Mouse (Mus musculus) 416B (cell line): ENCODE data around the gene Ugp2.

Experiments used
- DNase-seq: peaks from one replicate; pipeline ENCODE4 v3.0.0; 2011; ENCODE audit warnings: low read depth

Ugp2 gene

DNA sequence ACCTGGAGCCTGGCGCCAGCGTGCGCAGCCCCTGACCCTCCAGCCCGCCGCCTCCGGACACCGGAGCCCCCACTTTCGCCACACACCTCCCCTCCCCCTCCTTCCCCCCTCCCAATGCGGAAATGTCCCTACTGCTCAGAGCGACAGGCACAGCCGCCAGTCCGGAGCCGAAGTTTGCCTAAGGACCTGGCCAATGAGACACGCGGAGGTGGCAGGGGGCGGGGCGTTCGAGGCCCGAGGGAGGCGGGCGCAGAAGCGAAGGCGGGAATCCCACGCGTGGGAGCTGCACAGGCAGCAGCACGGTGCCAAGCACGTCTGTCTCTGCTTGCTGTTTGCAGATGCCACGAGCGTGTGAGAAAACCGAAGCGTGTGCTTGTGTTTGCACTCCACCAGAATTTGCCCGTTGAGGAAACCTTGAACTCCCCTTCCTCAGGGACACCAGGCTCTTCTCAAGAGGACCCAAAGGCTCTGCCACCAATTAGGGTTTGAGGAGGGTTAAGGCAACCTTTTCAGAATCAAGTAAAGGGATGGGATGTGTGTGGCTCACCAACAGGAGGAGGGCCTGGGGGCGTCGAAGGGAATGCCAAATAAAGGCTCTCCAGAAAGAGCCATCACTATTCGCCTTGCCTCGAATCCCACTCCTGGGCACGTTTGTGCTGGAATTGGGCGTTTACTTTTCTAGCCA, at the start of gene Ugp2:
Gene Ugp2, minus strand, starts transcription at position 80 of the 685 bp plus-strand sequence.
- DNase-seq: peak; percentile 97

DNA sequence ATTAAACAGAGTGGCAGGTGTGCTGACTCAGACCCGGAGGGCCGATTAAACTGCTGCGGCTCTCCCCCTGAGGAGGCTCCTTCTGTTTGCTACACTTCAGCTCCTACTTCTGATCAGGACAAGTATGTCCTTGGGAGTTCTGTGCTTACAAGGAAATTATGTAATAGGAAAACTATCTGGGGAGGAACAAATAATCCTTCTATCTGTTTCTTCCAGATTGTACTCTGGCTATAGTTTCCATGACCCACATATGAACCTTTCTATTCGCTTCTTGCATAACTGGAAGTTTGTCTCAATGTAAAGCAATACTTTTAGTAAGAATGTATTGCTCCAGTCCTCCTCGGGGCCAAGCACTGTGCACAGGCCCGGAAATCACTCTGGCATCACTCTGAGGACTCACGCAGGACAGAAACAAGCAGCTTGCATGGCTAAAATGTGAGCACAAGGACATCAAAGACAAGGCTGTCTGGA, 43.9 kb upstream of the Ugp2 start:
- DNase-seq: no peak

DNA sequence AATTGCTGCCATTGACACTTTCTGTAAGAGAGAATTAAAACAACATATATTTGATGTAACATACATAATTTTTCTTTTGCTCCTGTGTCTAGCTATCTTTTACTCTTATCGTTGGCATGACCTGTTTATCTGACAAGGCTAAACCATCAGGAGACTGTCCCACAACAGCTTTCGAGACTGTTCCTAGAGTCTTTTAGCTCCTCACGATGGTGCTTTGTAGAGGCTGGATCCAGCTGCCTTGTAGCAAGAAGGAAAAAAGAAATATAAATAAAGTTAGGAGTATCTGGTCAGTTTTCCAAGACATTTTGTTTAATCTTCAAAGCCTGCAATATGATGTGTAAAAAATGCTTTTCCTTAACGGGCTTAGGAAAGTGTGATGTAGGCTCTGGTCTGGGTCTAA, 35.7 kb upstream of the Ugp2 start:
- no peak for DNase-seq

DNA sequence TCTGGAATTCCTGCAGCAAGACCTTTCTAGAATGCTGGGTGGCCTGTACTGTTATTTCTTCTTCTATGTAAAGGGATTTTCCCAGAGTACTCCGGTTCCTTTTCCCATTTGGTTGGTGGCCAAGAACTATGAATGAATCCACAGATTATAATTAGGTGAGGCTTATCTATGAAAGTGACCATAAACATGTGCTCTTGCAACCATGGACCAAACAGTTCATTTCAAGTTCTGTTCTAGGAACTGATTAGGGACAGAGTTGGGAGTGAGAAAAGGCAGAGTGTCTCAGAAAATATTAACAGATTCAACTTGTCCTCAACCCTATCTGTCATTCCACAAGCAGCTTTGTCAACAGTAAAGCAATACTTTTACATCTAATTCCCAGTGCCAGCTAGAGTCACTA, 35.1 kb upstream of the Ugp2 start:
- no peak for DNase-seq

DNA sequence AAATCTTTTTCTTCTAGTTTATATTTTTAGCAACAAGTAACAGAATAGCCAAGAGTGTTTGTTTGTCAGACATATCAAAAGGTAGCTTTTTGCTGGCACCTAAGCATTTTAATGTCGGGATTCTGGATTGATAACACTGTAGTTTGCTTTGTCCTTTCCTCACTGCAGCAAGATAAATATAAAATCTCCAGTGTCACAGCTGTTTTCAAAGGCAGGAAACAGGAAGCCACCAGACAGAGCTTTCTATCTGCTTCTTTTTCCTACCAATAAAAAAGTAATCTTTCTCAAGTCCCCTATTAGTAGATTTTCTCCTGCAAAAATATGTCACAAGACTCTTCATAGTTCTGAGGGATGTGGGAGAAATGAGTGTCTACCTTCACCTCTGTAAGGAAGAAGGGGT, 32.9 kb upstream of the Ugp2 start:
- peak; percentile 52 for DNase-seq

DNA sequence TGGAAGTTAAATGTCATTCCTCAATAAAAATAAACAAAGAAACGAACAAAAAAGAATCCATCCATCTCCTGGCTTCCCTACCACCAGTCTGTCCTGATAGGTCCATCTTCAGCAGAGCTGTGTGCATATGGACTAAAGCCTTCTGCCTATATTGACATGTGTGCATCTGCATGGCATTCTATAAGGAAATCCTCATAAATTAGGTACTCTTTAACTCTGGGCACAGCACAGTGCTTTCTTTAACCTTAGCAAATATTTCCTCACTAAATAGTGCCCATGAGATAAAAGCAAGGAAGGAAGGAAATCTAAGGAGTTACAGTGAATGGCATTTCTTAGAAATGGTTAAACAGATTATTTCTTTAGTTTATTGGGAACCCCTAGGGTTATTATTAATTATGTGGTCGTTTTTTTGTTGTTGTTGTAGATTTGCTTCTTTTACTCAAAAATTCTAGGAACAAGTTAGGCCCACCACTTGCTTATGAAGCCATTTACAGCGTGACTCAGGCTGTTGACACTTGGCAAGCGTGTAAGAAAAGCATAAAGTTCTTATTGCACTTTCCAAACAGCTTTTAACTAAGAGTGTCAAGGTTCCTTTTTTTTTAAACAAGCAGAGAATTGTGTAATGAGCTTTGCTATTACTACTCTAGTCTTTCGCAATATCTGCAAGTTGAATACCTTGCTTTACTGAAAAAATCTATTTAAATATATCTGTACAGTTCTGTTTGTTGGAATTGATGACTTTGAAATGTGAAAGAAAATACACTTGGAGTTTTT, 31.7 kb upstream of the Ugp2 start:
- peak; percentile 78 for DNase-seq

DNA sequence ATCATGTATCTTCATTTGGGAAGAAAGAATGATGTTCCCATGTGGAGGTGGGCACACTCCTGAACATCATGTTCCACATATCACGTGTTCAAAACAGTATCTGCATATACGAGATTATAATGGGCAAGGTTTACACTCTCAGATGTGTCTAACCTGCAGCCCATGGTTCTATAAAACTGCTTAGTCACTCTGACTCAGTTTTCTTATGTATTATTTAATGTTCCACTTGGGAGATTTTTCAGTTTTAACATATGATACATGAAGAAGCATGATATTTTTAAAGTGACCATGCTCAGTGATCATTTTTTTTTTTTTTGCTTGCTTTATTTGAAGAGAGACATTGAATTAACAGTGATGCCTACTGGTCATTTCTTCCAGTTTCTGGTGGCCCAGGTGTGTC, 30.2 kb upstream of the Ugp2 start:
- DNase-seq: peak; percentile 9

DNA sequence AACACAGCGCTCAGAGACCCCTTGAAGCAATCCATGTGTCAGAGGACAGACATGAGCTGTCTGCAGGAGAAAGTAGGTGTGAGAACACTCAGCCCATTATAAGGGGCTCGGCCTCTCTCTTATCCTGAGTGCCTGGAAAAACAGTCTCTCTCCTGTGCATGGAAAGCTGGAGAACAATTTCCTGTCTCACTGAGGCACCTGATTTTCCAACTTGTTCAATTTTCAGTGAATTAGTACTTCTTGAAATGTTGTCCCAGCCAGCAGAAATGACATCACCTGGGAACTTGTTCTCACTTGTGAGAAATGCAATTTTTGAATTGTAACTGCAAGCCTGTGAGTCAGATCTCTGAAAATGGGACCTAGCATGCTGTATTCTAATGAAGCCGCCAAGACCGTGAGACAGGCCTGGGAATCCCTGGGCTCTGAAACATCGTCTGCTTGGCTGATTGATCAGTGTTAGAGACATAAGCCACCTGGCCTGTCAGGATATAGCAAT, 28.2 kb upstream of the Ugp2 start:
- DNase-seq: no peak

DNA sequence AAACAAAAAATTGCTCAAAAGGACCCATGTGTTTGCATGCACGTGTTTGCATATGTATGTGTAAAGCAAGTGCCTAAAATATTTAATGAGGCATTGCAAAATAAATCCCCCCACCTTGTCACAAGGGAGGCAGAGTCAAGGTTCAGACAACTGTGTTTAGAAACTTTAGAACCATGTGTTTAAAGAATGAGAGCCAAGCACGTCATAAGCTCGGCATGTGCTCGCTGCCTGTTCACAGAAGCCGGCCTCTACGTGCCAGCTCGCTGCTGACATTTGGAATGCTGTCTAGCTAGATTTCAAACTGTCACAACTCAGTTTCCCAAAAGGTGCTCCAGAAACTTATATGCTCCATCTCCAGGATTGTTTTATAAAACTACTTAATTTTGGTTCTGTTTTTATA, 27.5 kb upstream of the Ugp2 start:
- DNase-seq: no peak

DNA sequence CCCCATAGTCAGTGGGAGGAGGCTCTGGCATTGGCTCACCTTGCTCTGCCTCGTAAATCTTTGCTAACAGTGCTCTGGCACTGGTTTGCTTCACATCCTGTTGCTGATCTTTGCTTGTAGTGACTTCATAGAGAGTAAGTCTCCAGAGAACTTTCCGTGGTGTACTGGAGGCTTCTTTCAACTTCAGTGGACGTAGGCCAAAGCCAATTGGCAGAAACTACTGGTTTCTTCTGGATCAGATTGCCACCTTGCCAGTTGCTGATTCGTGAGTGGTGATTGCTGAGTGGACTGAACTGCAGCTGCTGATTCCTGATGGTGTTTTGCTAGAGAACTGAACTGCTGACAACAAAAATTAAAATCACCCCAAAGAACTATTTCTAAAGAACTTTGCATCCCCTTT, 15.8 kb upstream of the Ugp2 start:
- no peak for DNase-seq

DNA sequence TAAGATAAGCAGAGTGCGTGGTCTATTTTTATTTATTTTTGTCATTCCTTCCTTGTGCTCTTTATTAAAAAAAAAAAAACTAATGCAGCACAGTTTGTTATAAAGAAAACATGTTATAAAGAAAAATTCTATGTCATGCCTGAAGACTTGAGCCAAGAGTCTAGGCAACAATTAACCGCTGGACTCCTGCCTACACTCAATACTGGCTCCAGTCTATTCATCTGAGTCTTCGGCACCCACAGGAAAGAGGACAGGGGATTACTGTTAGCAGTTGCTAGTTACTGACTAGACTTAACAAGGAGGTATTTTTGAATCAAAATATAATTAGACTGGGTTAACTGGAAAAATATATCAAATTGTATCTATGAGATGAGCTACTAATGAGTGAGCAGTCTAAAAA, 3.1 kb upstream of the Ugp2 start:
- DNase-seq: no peak

DNA sequence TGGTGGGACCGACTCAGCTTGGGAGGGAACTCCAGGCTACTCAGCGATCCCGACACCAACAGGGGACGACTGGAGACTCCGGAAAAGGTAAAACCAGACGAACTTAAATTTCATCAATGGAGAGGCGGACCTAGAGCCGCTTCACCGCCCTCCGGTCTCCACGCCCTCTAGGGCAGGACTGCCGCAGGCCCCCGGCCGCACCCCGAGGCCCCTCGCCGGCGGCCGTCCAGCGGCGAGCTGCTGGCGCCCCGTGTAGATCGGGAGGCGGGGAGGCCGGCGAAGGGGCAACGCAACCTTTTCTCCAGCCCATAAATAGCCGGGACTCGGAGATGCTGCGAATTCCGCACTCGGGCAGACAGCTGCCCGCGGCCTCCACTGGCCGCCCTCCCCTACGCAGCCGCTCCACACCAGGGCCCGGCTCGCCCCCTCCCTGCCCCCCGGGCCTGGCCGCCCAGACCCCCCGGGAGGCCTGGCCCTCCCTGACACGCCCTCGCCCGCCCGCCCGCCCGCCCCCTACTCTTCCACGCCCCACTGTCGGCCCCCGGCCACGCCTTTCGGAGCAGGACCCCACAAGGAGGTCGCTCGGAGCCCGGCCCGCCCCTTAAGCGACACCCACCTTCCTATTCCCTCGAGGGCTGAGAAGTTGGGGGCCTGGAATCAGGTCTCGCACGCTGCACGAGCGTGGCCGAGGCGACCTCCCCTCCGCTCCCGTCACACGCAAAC, 441 bp downstream of the Ugp2 start:
- peak; percentile 92 for DNase-seq

DNA sequence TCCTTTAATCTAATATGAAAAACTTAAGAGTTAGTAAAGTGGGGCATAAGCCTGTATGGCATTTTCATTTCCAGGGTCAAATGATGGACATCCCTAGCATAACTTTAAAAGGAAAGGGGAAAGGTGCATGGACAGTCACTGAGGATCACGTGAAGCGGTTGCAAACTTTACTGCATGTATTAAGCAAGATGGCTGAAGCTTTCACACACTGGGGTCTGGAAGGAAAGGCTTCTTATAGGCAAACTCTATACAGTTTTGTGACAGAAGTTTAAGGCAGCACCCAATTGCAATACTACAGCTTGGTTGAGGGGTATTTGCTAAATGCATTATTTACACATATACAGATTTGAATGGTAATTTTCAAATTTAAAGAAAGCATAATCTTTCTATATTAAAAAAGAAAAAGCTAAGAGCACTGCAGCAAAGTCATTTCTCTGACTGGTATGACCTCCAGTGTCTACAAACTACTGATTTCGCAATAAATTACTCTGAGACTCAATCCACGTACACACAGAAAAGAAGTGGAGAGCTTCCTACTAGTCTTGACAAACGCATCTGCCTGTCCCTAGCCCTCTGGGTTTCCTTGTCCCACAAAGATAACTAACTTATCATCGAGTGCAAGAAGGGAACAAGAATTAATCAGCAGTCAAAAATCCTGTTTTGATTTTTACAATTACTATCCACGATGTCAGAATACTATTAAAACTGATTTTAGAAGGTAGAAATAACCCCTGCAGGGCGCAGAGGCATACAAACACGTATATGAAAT, 1.6 kb downstream of the Ugp2 start:
- peak; percentile 64 for DNase-seq

DNA sequence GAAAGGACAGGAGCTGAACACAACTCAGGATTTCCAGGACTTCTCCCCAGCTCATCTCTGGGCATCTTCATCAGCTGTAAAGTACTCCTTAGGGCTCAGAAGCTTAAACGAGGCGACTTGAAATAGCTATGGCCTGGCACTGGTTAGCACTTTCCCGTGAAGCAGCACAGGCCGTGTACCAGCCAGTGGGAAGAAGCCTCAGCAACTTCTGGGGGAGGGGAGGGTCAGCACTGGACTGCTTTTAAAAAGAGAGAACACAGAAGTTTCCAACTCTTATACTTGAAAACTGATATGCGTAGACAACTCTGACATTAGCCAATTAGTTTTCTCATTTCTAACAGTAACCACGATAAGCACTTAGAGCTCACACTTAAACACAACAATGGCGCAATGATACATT, 2.5 kb downstream of the Ugp2 start:
- peak; percentile 22 for DNase-seq

DNA sequence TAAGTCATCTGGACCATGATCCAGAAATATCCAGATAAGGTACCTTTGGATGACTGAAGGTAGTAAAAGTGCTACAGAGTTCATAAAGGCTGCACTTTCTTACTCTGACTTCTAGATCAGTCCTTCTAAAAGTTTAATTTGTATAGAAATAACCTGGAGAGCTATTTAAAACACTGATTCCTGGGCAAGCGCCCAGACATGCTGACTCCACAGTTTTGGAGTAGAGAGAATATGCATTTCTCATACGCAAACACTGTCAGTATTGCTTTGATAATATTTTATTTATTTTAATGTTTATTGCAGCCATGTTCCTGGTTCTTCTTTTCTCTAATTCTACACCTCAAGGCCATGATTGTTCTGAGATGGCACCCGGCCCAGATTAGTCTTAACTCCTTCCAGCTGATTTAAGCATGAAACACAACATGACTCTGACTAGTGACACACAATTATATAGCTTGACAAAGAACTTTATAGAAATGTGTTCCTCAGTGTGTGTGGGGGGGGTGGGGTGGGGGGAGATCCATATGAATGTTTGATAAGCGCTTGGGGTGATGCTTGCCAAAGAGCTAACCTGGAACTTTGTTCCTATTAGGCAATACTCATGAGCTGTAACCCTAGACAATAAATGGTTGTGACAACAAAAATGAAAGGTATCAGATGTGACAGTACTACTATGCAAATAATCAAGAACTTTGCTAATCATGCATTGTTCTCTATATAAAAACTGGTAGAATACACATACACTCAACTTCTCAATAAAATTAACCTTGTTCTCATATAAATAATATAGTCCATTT, 7.7 kb downstream of the Ugp2 start:
- DNase-seq: no peak

DNA sequence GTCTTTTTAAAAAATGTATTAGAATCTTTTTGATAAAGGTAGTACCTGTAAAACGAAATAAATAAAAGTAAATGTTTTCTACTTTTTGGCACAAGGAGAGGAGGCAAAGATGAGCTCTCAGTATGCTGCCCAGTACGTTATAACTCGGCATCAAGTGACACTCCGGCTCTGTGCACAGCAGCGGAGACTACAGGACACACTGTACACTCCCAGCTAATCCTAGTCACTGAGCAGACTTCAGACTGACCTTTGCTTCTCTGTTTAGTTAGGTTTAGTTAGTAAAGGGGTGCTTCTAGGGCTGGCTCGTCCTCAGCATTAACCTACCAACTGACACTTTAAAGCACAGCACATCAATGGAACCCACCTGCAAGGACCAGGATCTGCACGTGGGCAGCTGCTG, 19.7 kb downstream of the Ugp2 start:
- no peak for DNase-seq

DNA sequence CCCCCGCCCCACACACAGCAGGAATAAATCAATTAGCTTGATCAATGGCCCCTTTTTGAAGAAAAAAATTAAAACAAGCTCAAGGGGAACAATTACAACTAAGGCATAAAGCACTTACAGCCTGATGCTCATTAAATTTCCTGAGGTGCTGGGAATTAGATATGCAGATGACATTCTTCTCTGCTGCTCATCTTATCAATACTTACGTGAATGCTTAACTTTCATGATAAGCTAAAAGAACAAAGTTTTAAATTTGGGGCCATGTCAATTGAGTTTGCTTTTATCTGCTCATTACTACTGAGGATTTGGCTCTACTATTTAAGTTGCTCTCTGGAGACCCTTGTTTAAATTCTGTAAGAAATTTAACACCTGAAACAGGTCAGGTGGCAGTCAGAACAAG, 22.1 kb downstream of the Ugp2 start:
- no peak for DNase-seq

DNA sequence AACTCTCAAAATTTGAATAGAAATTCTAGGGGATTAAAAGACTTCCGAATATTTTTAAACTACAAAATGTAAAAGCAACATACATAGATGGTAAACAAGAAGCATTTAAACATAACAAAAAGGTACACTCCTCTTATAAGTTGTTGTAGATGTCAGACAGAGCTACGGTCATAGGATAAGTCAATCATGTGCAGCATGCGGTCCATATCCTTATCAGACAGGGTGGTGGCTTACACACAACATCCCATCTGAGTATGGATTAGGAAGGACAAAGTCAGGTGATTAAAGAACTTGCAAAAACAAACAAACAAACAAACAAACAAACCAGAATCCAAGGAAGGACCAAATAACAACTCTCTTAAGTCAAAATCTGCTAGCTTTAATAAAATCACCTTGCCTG, 25.0 kb downstream of the Ugp2 start:
- DNase-seq: no peak

DNA sequence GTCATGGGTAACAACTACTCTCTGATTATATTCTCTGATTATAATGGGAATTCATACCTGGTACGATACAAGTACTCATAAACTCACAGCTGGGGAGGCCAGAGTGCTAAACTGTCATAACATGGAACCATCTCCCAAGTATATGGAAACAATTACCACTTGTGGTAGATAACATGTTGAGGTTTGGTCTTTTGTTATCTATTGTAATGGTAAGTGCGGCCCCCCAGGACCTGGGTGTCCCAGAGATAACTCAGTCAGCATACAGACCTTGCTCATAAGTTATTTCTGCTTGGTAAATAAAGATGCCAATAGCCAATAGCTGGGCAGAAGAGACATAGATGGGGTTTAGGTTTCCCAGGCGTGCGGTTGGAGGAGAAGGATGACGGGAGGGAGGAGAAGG, 27.5 kb downstream of the Ugp2 start:
- DNase-seq: no peak

DNA sequence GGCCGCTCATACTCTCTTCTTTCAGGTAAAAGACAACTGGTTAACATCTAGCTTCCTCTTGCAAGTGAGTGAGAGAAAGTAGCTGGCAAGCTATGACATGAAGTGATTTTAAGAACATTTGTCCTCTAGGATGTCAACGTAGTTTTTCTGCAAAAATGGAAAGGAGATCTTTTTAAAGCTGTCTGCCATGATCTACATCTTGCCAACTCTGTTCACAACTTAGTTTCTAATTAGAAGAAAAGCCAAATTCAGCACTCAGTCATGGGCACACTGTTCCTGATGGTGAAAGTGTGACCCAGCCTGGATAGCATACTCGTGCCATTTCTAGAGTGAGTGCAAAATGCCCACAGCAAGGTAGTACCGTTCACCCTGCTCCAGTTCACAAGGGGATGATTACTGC, 31.9 kb downstream of the Ugp2 start:
- DNase-seq: no peak

DNA sequence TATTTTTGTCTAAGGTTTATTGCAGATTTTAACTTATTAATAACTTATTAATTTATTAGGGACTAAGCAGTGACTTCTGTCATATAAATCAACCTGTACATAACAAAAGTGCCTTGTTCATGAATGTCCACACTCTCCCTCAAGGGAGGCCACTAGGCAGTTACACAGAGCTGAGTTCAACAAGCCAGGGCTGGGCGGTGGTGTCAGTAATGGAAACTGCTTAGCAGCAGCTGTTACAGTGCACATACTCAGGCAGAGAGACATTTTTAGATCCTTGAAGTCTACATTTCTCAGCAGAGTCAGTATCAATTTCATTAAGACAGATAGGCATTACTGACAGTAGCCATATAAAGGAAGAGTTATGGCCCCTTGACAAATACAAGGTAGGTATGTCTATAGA, 33.1 kb downstream of the Ugp2 start:
- DNase-seq: no peak
